Mouse (Mus musculus) 3134 (cell line): Measurements from ENCODE around the gene Rnf167.

Experiments
- DNase-seq: peaks from one replicate; pipeline ENCODE4 v3.0.0-alpha.2; 2011; ENCODE audit warnings: low spot score; ENCODE audit not compliant: insufficient read length; ENCODE audit errors: extremely low read depth

The Rnf167 gene

DNA sequence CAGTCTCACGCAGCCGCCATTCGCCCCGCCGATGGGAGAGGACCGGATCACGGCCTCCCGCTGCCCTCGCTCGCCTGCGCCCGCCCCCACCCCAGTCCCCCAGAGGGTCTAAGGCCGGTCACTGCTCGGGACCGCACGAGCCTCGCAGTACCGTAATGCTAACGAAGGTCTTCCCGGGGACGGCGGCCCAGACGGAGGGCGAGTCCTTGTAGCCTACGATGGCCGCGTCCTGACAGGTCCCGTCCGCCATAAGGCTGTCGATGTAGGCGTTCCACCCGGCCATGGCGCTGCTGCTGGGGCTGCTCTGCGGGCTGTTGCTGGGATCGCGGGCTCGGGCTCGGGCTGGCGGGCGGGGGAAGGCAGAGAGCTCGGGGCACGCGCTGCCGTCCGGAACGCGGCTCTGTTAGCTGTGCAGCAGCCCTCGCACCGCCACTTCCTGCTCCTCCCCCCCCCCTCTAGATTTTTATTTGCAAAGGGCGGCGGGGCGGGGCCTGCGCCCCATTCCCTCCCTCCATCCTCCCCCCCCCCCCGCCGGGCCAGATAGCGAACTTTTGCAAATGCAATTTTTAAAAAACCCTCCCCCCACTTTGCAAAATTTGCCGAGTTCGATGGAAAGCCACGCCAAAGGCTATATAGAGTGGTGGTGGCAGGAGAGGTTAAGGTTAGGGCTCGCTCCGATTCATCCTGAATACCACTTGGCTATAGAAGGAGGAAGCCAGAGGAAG, 7.3 kb downstream of the Rnf167 start, which contains the start of gene Pfn1:
Pfn1 (minus strand) TSS at position 447 of the 725 bp plus-strand sequence.
- DNase-seq, result peak; percentile 86

DNA sequence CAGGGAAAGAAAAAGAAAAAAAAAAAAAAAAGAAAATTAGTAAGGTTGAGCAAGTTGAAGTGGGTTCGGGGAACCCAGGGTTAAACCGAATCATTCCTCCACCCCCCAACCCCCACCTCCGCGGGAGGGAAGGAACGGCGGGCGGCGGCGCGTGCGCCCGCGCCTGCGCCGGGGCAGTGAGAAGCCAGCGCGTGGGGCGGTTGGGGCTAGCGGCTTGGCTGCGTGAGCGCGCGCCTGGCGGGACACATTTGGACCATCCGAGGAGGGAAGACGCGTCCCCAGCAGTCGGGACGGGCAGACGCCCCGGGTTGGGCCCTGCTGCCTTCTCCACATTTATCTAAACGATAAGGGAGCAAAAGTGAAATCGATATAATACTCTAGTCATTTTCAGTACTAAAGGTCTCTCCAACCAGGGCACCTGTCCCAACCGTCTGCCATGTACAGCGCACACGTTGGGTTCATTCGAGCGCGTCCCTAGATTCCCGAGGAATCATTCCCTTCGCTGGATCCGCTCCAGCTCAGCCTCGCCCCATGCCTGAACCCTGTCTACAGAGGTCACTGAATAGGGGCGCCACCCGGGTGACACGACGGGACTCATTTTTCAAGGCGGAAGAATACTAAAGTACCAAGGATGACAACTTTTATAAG, 8.0 kb downstream of the Rnf167 start:
- peak; percentile 93 for DNase-seq

DNA sequence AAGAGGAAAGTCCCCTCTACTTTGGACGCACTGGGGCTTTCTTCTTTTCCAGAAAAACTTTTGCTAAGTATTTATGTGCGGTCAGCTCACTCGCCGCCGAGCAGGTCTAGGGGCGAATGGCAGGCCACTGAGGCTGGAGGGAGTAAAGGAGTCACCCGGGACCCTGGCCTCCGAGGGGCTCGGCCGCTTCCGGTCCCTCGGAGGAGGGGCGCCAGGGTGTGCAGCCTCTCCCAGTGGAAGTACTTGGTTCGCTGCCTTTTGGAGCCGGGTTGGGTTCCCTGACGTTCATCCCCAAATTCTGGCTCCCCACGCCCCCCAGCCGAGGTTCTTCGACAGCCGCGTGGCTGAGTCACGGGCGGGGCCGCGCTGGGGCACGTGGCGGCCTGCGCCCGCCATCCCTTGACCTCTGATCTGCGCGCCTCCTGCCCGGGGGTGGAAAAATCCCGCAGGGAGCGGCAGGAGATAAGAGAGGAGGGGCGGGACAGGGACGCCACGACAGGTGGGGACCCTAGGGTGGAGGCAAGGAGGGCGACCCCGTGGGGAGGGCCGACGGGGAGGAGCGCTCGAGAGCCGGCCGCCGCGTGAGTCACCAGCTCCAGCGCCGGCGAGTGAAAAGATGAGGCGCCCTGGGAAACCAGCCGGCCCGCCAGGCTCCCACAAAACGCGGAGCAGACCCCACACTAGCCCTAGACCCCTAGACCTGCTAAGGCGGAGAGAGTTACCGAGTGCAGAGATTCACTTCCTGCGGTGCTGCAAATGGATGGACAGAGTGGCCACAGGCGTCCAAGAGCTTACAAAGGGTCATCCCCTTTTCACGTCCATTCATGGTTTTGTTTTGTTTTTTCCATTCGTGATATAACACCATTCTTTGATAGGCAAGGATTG, 8.8 kb downstream of the Rnf167 start:
- DNase-seq, result peak; percentile 87

DNA sequence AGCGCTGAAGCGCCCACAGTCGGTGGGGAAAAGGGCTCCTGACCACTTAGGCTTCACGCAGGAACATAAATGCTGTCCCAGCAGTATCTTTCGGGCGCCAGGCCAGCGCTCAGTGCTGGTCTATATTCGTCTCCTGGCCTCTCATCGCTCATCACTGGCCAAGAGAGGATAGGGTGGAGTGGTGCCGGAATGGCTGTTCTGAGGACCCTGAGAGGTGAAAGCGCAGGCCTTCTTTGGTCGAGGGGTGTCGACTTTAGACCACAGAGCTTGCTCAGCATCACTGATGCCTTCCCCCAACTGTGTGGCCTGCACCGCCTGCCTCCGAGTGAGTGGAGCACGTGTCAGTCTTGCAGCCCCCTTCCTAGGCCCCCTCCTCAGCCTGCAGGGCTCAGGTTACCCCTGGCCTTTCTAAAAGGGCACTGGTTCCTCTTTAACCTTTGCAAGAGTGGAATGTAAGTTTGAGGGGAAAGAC, 9.5 kb downstream of the Rnf167 start:
- no peak for DNase-seq

DNA sequence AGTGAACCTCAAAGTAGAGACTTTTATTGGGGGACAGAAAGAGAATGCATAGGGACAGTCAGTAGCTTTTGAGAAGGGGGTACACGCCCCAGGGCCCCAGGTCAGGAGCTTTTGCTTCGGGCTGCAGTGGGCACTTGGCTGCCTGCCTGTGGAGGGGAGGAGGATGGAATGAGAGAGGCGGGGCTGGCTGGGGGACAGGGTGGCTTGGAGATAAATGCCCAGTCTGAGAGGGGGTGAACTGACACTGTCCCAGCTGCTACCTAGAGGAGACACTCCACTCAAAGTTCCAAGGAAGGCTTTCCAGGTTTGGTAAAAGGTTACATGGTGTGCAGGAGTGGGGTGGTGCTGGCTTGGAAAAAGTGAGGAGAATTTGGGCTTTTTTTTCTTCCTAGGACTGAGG, 9.9 kb downstream of the Rnf167 start, which contains the start of gene Eno3:
Eno3 (plus strand) TSS at position 239 of the 400 bp plus-strand sequence.
- no peak for DNase-seq

DNA sequence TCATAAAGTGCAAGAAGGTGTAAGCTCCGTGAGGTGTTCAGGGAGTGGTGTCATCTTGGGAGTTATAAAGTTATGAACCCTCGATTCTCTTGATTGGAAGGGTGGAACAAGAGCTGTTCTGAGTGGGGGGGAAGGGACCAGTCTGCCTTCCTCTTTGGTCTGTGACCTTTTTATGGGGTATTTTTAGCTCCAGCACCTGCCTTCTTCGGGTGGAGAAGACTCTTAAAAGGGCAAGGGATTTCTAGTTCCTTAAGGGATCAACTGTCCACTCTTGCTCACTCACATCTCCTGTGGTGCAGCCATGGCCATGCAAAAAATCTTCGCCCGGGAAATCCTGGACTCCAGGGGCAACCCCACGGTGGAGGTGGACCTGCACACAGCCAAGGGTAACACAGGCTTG, 10.5 kb downstream of the Rnf167 start:
- no peak for DNase-seq

DNA sequence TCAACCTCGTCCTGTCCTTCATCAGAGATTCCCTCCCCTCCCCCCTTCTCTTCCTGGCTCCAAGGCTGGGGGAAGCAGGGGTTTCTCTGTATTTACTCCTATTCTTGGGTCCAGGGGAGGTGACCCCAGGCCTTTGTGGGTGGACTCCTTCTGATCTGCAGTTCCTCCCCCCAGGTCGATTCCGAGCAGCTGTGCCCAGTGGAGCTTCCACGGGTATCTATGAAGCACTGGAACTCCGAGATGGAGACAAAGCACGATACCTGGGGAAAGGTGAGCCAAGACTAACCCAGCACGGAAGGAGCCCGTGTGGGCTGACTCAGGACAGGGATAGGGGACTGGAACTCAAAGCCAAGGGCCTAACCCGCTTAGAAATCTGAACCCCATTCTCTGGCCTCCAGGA, 11.0 kb downstream of the Rnf167 start:
- no peak for DNase-seq

DNA sequence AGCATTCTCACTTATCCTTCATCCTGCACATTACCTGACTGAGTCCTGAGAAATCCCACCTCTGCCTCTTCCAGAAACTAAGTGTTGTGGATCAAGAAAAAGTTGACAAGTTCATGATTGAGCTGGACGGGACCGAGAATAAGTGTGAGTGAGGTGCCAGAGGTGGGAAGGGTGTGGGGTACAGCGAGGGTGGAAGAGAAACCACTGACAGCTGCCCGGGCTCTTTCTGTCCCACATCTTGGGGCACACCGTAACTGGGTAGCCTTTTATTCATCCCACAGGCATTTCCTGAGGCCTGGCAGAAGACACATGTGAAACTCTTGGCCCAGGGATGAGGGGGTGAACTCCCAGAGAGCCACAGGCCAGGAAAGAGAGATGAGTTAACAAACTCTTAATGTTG, 11.5 kb downstream of the Rnf167 start:
- no peak for DNase-seq

DNA sequence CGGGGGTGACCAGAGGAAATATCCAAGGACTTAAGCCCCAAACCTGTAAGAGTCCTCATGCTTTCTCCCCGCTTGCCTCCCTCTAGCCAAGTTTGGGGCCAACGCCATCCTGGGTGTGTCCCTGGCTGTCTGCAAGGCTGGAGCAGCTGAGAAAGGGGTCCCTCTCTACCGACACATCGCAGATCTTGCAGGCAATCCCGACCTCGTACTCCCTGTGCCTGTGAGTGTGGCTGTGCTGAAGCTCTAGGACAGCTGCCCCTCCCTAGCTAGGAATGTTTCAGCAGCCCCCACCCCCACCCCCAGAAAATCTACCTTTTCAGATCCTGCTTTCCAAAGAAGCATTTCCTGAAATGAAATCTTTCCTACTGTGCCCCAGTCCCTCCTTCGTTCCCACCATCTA, 11.9 kb downstream of the Rnf167 start:
- DNase-seq, result no peak

DNA sequence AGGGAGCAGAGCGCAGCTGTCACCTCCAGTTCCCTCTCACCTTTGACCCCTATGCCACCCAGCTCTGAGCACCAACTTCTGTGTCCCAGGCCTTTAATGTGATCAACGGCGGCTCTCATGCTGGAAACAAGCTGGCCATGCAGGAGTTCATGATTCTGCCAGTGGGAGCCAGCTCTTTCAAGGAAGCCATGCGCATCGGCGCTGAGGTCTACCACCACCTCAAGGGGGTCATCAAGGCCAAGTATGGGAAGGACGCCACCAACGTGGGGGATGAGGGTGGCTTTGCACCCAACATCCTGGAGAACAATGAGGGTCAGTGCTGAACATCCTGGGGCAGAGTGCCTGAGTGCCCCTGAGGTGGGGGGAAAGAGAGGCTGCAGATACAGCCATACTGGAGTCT, 13.5 kb downstream of the Rnf167 start:
- no peak for DNase-seq

DNA sequence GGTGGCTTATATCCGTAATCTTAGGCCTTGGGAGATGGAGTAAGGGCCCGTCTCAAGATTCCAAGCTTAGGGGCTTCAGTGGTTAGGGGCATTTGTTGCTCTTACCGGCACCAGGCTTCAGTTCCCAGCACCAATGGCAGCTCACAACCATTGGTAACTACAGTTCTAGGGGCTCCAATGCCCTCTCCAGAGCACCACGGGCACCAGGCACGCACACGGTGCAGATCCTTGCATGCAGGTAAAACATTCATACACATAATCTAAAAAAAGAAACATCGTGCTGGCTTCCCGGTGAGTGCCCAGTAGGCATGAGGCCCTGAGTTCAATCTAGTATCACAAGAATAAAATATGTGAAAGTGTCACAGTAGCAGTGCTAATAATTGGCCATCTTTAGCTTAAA, 16.1 kb downstream of the Rnf167 start:
- no peak for DNase-seq

DNA sequence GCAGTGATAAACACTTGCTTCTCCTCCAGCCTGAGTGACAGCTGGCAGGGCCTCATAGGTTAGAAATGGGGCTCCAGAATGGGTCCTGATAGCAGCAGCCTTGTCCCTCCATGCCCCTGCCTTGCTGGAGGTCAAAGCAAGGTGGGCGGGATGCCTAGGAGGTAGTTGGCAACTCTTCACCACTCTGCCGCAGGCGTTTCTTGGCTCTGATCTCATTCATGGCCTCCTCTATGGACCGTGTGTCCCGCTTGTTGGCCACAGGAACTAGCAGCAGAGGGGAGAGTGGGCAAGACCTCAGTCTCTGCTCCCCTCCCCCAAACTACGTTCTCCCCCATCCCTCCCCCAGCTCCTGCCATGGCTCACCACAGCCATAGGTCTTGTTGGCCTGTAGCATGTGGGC, 16.9 kb downstream of the Rnf167 start:
- no peak for DNase-seq

DNA sequence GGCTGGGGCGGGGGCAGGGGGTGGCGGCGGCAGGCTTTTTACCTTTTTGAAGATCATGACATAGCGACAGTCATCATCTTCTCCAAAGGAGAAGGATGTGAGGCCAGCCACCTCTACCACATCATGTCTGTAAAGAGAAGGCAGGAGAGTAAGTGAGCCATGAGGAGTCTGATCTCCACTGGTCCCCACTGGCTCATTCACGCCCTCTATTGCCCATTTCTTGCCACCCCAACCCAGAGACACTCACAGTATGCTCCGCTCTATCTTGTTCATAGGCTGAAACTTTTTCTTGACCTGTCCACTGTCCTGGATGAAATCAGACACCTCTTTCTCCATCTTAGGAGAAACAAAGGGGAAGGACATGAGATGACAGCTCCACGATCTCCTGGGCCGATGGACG, 17.7 kb downstream of the Rnf167 start:
- no peak for DNase-seq

DNA sequence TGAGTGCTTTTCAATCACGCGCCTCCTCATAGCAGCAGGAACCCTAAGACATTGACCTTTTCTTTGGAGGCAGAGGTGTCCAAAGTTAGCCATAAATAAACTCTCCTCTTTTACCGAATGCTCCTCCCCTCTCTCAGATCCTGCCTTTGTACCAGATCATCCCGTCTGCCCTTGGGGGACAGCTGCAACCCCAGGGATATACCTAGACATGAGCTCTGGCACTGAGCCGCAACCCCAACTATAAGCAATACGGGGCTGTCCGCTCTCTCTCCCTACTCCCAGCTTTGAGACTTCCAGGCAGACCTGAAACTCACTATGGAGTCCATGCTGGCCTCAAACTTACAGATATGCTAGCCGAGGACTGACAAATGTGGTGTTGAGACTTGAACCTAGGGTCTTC, 19.7 kb downstream of the Rnf167 start:
- no peak for DNase-seq

DNA sequence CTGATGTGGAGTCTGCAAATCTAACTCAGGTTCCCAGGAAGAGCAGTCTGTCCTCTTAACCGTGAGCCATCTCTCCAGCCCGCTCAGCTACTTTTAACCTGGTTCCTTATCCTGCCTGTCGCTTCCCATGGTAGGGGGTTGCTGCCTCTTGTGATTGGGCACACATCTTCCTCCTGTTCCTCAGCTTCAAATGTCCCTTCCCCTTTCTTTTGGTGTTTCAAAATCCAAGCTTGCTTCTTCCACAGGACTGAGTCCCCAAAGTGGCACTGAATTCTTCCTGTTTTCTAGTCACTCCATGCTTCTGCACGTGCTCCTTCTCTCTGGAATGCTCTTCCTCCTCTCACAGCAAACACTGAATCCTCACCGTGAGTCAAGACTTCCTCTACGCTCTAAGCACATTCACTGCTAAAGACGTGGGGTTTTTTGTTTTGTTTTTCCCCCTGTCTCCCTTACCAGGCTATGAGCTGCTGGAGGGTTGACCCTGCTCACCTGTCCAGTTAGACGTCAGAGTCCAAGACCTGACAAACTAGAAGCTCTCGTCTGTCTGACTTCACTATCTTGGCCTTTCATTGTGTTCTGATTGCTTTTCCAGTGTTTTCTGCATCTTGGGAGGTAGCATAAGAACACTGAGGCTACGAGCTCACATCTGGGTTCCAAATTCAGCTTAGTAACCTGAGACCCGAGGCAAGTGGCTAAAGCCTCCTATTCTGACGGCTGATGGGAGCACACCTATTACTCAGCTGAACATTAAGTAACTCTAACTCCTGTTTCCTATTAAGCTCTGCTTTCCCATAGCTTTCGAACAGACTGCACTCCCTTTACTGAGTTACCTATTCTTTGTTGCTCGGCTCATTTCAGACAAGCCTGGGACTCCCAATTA, 20.5 kb downstream of the Rnf167 start:
- DNase-seq, result no peak

DNA sequence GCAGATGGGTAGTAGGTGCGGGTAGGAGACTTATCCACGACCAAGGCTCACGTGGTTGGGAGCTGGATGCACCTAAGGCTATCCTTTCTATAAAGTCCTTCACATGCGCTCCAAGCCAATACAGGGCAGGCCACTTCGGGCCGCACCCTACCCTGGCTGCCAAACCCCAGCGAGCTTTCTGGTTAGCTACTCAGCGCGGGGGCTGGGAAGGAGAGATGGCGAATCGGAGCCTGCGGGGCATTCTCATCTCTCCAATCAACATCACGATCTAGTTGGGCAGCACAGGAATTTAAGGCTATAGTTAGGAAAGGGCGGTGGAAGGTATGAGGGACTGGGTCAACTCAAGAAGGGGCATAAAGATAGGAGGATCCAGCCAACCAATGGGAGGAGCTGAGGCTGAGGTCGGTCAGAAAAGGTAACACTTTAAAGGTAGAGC, 21.3 kb downstream of the Rnf167 start:
- DNase-seq, result peak; percentile 92

DNA sequence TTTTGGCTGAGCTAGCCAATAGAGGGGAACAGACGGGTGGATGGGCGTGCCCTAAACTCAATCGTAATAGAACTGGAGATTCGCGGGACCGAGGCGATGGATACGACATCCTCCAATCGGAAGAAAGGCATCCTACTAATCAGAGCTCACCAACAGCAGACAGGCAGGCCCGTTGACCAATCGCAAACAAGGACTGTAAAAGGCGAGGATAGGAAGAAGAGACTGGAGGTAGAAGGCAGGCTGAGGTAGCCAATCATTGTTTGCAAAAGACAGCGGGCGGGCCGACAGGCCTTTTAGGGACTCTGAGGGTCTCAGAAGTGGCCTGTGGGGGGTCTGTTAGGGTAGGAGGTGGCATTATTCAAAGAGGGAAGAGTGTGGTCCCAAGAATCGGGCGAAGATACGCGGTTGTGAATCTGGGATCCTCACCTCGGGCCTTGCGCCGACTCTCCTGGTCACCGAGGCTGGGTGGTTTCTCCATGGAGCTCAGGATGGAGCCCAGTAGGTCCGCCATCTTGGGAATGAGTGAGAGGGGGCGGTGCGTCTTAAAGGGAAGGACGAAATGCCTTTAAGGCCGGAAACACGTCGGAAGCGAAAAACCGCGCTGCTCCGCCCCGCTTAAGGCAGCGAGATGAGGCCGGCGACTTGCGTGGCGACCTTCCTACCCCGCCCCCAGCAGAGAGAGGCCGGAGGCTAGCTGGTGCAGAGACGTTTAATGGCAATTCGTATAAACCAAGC, 21.9 kb downstream of the Rnf167 start, which contains the start of gene Spag7:
Spag7 (minus strand) TSS at position 646 of the 735 bp plus-strand sequence.
- peak; percentile 97 for DNase-seq

DNA sequence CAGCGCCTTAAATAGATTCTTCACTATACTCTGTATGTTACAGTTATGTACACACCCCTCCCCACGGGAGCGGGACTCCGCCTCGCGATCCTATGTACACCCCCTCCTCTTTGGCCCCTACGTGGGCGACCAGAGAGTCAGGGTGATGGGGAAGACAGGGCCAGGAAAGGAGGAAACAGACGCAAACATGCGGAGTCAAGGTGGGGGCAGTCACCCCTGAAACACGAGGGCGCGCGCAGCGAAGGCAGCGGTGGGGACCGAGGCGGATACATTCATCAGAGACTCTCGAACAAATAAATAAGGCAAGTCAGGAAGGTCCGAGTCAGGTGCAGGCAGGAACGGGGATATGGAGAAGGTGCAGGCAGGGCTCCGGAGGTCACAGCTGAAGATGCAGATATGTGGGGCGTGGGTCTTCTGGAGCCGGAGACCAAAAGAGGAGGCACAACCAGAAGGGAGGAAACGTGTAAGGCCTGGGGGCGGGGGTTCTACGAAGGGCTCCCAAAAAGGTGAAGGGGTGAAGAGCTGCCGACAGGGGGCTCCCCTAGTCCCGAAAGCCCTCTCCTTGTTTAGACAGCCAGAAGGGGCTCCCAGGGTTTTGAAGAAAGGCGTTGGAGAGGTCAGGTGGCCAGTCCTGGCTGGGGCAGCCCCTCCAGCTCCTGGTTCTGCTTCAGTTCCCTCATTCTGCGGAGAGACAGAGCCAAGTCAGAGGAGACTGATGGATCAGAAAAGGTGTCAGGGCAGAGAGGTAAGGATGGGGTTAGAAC, 22.7 kb downstream of the Rnf167 start:
- peak; percentile 65 for DNase-seq

DNA sequence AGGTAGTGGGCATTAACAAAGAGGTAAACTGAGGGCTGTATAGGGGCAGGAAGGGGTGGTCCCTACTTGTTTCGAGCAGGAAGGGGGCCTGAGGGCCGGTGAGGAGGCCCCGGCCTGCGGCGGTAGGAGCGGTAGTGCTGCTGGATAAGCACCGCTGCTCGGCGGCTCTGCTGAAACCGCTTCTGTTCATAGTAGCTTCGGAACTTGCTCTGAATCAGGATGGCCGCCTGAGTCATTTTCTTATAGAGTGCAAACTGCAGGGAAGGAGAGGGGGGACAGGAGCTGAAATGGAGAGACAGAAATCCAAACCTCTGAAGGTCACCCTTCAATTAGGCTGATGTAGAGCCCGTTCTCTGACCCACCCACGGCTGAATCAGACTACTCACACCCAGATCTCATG, 23.4 kb downstream of the Rnf167 start:
- DNase-seq, result no peak
